Mouse (Mus musculus) spleen, adult 2 months (tissue): ENCODE results near the gene Ahcyl2.

Experiments used
- CTCF ChIP-seq: fragments of 200-500 bp; IDR thresholded peaks from 2 replicates; pipeline ENCODE4 v1.5.1; 2011; ENCODE audit warnings: mild to moderate bottlenecking, inconsistent platforms; ENCODE audit not compliant: insufficient read depth, insufficient read length, insufficient replicate concordance; ENCODE audit errors: extremely low read depth
- POLR2A ChIP-seq: fragments of 200-500 bp; IDR thresholded peaks from 2 replicates; pipeline ENCODE4 v1.6.1; 2011; ENCODE audit warnings: low read depth, low read length, inconsistent platforms

GRCm38 (mm10) chr6:29866935-29867724 lies 99.3 kb downstream of the Ahcyl2 start:
- TF ChIP-seq POLR2A (no peak), CTCF (no peak)
